22 mouse cellular contexts compared by ENCODE assay signal in genomic region chr4:15420628-15421027, GRCm38 (mm10).
DNase-seq lines count a peak whose midpoint lies in the region; ATAC-seq and TF ChIP-seq lines count a peak whose summit lies in the region.
"Had no signal": no experiment of that assay in that cellular context is flagged by ENCODE, and none has a peak within 500 bp of the region (broad histone marks: within the 10 kb centered on the region; RNA-seq: fewer than 3 reads in every experiment).

No protein-coding gene starts in this region.

- peak; percentile 42 for TF ChIP-seq RAD21 in CH12.LX (IDR thresholded peaks at IDR 0.05; ENCODE audit: low read depth, low read length)

- in situ Hi-C loops in CH12.LX (cut with MboI; ENCODE audit: low pct_ligation_motif_present, low pct_unique_long_range_greater_than_20kb, low sequenced_read_pairs): no loop called here

- no peak for ATAC-seq in forebrain, postnatal 0 days
- ATAC-seq in forebrain, embryonic 12.5 days (ENCODE audit: low FRiP score): no peak; the same call in 1 of the 2 replicates
- ATAC-seq: hindbrain, embryonic 16.5 days; intestine, embryonic 16.5 days had no signal

- no peak for TF ChIP-seq POLR2A in CH12.LX (IDR thresholded peaks at IDR 0.05; ENCODE audit: low read depth, low read length)
- TF ChIP-seq POLR2A in brain, embryonic 14.5 days (IDR thresholded peaks at IDR 0.05; ENCODE audit: borderline replicate concordance, extremely low read depth, insufficient read depth, insufficient read length, poor library complexity, severe bottlenecking): no peak

- dilution Hi-C loops in CH12.LX (cut with MboI; ENCODE audit: extremely low pct_ligation_motif_present, extremely low pct_unique_long_range_greater_than_20kb, low sequenced_read_pairs): no loop called here

- DNase-seq in forebrain, postnatal 0 days: no peak
- no peak for DNase-seq in left cerebral cortex, adult 2 months (ENCODE audit: extremely low spot score in 1 of 2, low spot score in 2 of 2)
- no peak for DNase-seq in left cerebral cortex, postnatal 4 days
- no peak for DNase-seq in CH12.LX (ENCODE audit: extremely low read depth)
- peak; percentile 27 for DNase-seq in brain, embryonic 14.5 days (ENCODE audit: low read depth)
- no peak for DNase-seq in heart, postnatal 14 days
- DNase-seq: adrenal gland, postnatal 25 days; cerebellum, adult 11 months; cerebellum, postnatal 14 days; gastrocnemius, adult 2 months; heart, postnatal 36 days; kidney, adult 9 months; kidney, postnatal 25 days; right cerebral cortex, postnatal 25 days; spleen, adult 18-20 months had no signal

- H3K27ac ChIP-seq in forebrain, postnatal 0 days (ENCODE audit: low read depth, low read length): no peak overlapping the region
- H3K27ac ChIP-seq in forebrain, embryonic 12.5 days: no peak overlapping the region
- H3K27ac ChIP-seq in left cerebral cortex, adult 2 months: no peak overlapping the region
- no peak overlapping the region for H3K27ac ChIP-seq in CH12.LX (ENCODE audit: insufficient read depth, low read depth)
- H3K27ac ChIP-seq: embryonic facial prominence, embryonic 13.5 days; gastrocnemius, adult 2 months; macrophage had no signal

- TF ChIP-seq EP300 in CH12.LX (IDR thresholded peaks at IDR 0.05; ENCODE audit: low read length): no peak

- H3K36me3 ChIP-seq in forebrain, postnatal 0 days (ENCODE audit: insufficient read depth): no peaks in the 10 kb centered on the region
- no peaks in the 10 kb centered on the region for H3K36me3 ChIP-seq in forebrain, embryonic 12.5 days (replicated peaks)
- no peaks in the 10 kb centered on the region for H3K36me3 ChIP-seq in CH12.LX (replicated peaks in 1 of 2; ENCODE audit: control insufficient read depth in 1 of 2, insufficient read depth in 1 of 2, low read length in 1 of 2)
- H3K36me3 ChIP-seq: embryonic facial prominence, embryonic 13.5 days; G1E had no signal

- H3K4me1 ChIP-seq in forebrain, postnatal 0 days (ENCODE audit: insufficient read depth): no peaks in the 10 kb centered on the region
- H3K4me1 ChIP-seq in forebrain, embryonic 12.5 days: no peaks in the 10 kb centered on the region
- no peaks in the 10 kb centered on the region for H3K4me1 ChIP-seq in CH12.LX (ENCODE audit: control insufficient read depth in 1 of 2, insufficient read depth in 2 of 2)
- H3K4me1 ChIP-seq: embryonic facial prominence, embryonic 13.5 days had no signal

- H3K79me2 ChIP-seq in CH12.LX (replicated peaks; ENCODE audit: control insufficient read depth, extremely low read depth, insufficient read depth, poor library complexity, severe bottlenecking): no peaks in the 10 kb centered on the region

- H3K9ac ChIP-seq in forebrain, postnatal 0 days: no peak overlapping the region
- H3K9ac ChIP-seq in forebrain, embryonic 12.5 days: no peak overlapping the region
- H3K9ac ChIP-seq in CH12.LX (ENCODE audit: insufficient read depth, low read depth): no peak overlapping the region
- H3K9ac ChIP-seq: embryonic facial prominence, embryonic 13.5 days had no signal

- no peak overlapping the region for H3K4me2 ChIP-seq in forebrain, postnatal 0 days (ENCODE audit: low read depth)
- H3K4me2 ChIP-seq in forebrain, embryonic 12.5 days: no peak overlapping the region
- H3K4me2 ChIP-seq in CH12.LX (ENCODE audit: insufficient read depth, low read depth, poor library complexity, severe bottlenecking): no peak overlapping the region
- H3K4me2 ChIP-seq: embryonic facial prominence, embryonic 13.5 days had no signal

- H3K9me3 ChIP-seq in forebrain, postnatal 0 days (ENCODE audit: low read length): no peaks in the 10 kb centered on the region
- no peaks in the 10 kb centered on the region for H3K9me3 ChIP-seq in forebrain, embryonic 12.5 days
- no peaks in the 10 kb centered on the region for H3K9me3 ChIP-seq in CH12.LX (replicated peaks; ENCODE audit: low read length)
- H3K9me3 ChIP-seq: embryonic facial prominence, embryonic 13.5 days; G1E had no signal

- no peak overlapping the region for H3K4me3 ChIP-seq in forebrain, postnatal 0 days (ENCODE audit: low read depth, low read length)
- no peak overlapping the region for H3K4me3 ChIP-seq in forebrain, embryonic 12.5 days (replicated peaks)
- H3K4me3 ChIP-seq in left cerebral cortex, adult 2 months: no peak overlapping the region
- no peak overlapping the region for H3K4me3 ChIP-seq in CH12.LX (replicated peaks in 1 of 3; ENCODE audit: low read depth in 2 of 3, low read length in 2 of 3, poor library complexity in 1 of 3)
- H3K4me3 ChIP-seq: embryonic facial prominence, embryonic 13.5 days; erythroblast, embryonic 14.5 days; gastrocnemius, adult 2 months had no signal

- no peaks in the 10 kb centered on the region for H3K27me3 ChIP-seq in forebrain, postnatal 0 days (ENCODE audit: insufficient read depth, low read length)
- H3K27me3 ChIP-seq in forebrain, embryonic 12.5 days: no peaks in the 10 kb centered on the region
- H3K27me3 ChIP-seq in CH12.LX (replicated peaks): no peaks in the 10 kb centered on the region
- H3K27me3 ChIP-seq: embryonic facial prominence, embryonic 13.5 days had no signal

- TF ChIP-seq CTCF in forebrain, postnatal 0 days (IDR thresholded peaks at IDR 0.05; ENCODE audit: low read depth): peak; percentile 47
- peak; percentile 32 for TF ChIP-seq CTCF in left cerebral cortex, adult 2 months (IDR thresholded peaks at IDR 0.05)
- peak in 1 of 2 experiments; percentile 54; a peak in 2 of 4 replicates for TF ChIP-seq CTCF in CH12.LX (conservative IDR thresholded peaks at IDR 0.05 in 1 of 2, IDR thresholded peaks at IDR 0.05 in 1 of 2; ENCODE audit: low read depth in 2 of 2, low read length in 2 of 2)
- TF ChIP-seq CTCF in brain, embryonic 14.5 days (IDR thresholded peaks at IDR 0.05; ENCODE audit: borderline replicate concordance, extremely low read depth, insufficient read depth, insufficient read length): no peak

- WGBS in forebrain, postnatal 0 days: 22% methylated on average over 1 of the region's 1 CpGs
- WGBS in forebrain, embryonic 12.5 days: 32% methylated on average over 1 of the region's 1 CpGs

- intact Hi-C loops in left cerebral cortex, adult 2 months (cut with DNase I): loop anchor here (2.0 kb wide), 1 partner anchor 88 kb away; no protein-coding TSS in a partner anchor
- intact Hi-C loops in left cerebral cortex, postnatal 4 days (cut with DNase I): no loop called here
- intact Hi-C loops in heart, postnatal 14 days (cut with DNase I): no loop called here

TF ChIP-seq in CH12.LX, 34 proteins besides CTCF, POLR2A, EP300 and RAD21:
- TF ChIP-seq MAZ (IDR thresholded peaks at IDR 0.05; ENCODE audit: low read depth, low read length): no peak
- peak; percentile 47 for TF ChIP-seq SMC3 (IDR thresholded peaks at IDR 0.05; ENCODE audit: low read depth, low read length)
- TF ChIP-seq POLR2AphosphoS2 (IDR thresholded peaks at IDR 0.05; ENCODE audit: low read depth, low read length): no peak
- no peak for TF ChIP-seq ETS1 (conservative IDR thresholded peaks at IDR 0.05; ENCODE audit: low read depth, low read length)
- TF ChIP-seq IRF4 (IDR thresholded peaks at IDR 0.05; ENCODE audit: low read depth, low read length): no peak
